Mouse (Mus musculus) monocyte, adult 59 days (primary cell): ENCODE measurements around the gene Macc1. TPM values are rescaled to one million over a fixed set of nuclear protein-coding genes. Genes with fewer than 3 reads are reported as not detected.

Experiments used
- total RNA-seq, 2 experiments: library from RNA; stranded (reverse); gene quantifications; one replicate each; pipeline ENCODE4 v1.2.4; 2023

The Macc1 gene
- total RNA-seq, result not detected

DNA sequence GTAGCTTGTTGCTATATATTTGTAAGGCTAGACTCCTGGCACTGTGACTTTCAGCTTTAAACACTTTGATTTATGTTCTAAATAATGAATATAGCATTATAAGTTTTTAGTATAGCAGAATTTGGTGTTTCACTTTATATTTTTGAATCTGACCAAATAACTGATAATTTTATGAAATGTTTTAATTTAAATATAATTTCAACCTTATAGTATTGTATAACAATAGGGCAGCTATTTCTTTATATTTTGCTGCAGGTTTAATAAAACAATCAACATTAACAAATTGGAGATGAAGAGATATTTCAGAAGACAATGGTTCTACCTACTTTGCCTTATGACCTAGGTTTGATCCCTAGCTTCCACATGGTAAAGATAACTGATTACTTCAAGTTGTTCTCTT is at the start of gene Macc1:
Macc1 (plus strand) TSS at position 301 of the 400 bp plus-strand sequence.

Other genes with a start within 250 kb of the Macc1 start
- gene Itgb8, start 75.5 kb upstream of the Macc1 start, total RNA-seq, result not detected